Comparison of ENCODE assay signal across 12 mouse cellular contexts in genomic region chr9:102846348-102846747, GRCm38 (mm10).
"Had no signal": no experiment of that assay in that cellular context is flagged by ENCODE, and none has a peak within 500 bp of the region (broad histone marks: within the 10 kb centered on the region; RNA-seq: fewer than 3 reads in every experiment).

No protein-coding gene starts in this region.

- H3K4me3 ChIP-seq: intestine, embryonic 15.5 days; kidney, embryonic 15.5 days; liver, embryonic 13.5 days had no signal

- H3K36me3 ChIP-seq: intestine, embryonic 15.5 days; kidney, embryonic 15.5 days; liver, embryonic 13.5 days had no signal

- H3K9ac ChIP-seq: intestine, embryonic 15.5 days; kidney, embryonic 15.5 days; liver, embryonic 13.5 days had no signal

- ATAC-seq: intestine, embryonic 15.5 days had no signal

- H3K9me3 ChIP-seq: intestine, embryonic 15.5 days; kidney, embryonic 15.5 days; liver, embryonic 13.5 days had no signal

- H3K4me2 ChIP-seq: intestine, embryonic 15.5 days; kidney, embryonic 15.5 days; liver, embryonic 13.5 days; midbrain, embryonic 11.5 days had no signal

- H3K27me3 ChIP-seq: intestine, embryonic 15.5 days; kidney, embryonic 15.5 days; liver, embryonic 13.5 days had no signal

- H3K27ac ChIP-seq: intestine, embryonic 15.5 days; kidney, embryonic 15.5 days; liver, embryonic 13.5 days had no signal

- DNase-seq: kidney, postnatal 10 days; left cerebral cortex, postnatal 4 days; liver, embryonic 13.5 days; lung, adult 2 months; lung, postnatal 14 days; lung, postnatal 4 days; midbrain, embryonic 14.5 days; thymus, adult 18-20 months; thymus, postnatal 36 days had no signal
